Mouse (Mus musculus) ovary, adult 18-20 months (tissue): ENCODE measurements around the gene Pf4.

Source experiments
- DNase-seq: peaks from one replicate; pipeline ENCODE4 v3.0.0; 2022; ENCODE audit warnings: low spot score, mixed read lengths

Gene Pf4

DNA sequence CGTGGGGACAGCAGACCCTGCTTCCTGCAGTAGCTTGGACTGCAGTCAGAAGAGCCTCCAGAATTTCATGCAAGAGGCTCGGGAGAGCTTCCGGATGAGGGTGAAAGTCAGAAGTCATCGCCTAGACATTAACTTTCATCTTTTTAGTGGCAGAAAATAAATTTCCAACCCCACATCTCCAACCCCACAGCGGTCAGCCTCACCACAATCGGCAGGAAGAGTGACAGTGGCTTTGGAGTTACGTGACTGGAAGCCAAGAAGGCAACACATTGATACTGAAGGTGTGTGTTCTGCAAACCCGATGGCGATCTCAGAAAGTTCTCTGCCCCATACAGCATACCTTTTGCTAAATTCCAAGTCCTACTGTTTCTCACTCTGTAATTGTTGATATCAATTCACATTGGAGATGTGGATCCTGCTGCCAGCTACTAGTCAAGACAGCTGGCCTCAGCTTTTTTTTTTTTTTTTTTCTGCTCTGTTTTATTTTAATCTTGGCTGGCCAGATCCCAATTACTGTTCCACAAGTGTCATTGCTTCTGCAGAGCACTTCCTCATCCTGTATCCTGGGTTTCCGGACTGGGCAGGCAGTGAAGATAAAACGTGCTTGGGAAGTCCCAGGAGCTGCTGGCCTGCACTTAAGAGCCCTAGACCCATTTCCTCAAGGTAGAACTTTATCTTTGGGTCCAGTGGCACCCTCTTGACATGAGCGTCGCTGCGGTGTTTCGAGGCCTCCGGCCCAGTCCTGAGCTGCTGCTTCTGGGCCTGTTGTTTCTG lies at the start of gene Pf4:
TSS of gene Pf4 (plus strand) at position 556 of the 774 bp plus-strand sequence.
- no peak for DNase-seq

DNA sequence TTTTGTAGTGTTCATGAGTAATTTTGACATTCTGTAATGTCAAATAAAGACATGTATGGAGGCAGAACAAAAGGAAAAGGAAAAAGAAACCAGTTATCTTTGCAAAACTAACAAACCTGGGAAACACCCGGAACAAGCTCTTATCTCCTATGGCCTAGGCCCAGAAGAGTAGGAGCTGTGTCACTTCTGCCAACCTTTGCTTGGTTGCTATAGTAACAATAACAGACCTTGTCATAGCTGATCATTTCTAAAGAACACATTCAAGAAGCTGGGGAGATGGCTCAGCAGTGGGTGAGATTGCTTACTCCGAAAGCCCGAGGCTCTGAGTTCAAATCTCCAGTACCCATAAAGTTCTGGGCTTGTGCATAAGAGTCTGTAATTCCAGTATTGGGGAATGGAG lies 49.6 kb upstream of the Pf4 start:
- no peak for DNase-seq

DNA sequence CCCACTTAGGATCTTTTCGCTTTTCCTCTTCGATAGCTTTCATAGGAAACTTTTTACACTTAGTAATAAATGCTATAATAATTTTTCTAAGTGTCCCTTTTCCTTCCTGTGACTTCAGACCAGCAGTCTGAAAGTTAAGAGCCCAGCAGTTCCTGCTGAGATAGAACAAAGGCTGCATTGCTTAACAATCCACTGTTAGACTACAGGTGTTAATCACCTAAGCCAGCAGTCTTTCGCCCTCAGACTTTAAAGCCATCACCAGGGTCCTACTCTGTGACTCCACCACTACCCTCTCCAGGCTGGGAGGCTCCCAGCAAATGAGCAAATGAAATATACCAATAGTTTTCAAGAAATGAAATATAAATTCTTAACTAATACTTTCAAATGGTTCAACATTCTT lies 44.0 kb upstream of the Pf4 start:
- DNase-seq, result no peak

DNA sequence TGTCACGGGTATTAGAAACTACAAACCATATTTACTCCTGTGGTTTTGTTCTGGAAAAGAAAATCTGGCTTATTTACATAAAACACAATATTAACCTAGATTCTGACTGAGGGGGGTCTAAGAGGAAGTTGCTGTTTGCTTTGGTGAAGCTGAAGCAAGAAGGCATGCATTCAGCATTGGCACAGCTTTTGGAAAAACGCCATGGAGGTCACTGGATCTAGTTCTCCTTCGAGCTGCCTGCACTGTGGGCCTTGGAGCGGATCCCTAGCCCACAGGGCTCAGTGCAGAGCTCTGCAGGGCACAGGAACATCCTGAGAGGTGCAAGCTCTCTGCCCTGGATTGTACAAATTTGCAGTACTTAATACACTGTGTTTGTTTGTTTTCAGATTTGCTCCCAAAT lies 40.8 kb upstream of the Pf4 start:
- no peak for DNase-seq

DNA sequence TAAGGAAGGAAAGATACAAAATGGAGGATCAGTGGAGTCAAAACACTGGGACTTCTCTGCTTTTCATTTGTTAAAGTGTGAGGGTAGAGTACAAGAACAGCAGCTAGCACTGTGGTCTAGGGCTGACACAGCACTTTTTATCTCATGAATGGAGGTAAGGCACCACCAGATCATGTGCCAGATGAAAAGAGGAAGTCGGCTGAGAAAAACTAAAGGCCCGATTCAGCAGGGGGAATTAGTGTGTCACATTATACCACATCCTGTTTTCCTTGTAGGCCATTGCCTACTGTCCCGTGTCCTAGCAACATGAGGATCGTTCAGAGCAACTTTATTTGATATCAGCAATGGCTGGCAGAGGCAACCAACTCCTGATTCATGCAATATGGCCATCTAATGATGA lies 30.2 kb upstream of the Pf4 start:
- DNase-seq, result no peak

DNA sequence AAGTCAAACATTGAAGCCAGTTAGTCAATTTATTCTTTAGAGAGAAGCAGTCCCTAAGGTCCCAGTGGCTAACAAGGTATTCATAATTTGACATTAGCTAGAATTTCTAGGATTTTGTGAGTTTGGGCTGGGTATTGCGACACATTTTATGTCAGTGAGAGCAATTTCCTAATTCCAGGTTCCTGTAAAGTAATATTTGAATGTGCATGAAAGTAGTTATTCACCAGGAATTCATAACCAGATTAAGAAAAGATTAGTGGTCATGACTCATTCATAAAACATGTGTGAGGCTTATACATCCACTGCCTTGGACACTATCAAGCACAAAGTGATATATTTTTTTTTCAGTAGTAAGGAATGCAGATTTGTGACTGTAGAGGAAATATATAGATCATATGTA lies 18.3 kb upstream of the Pf4 start:
- no peak for DNase-seq

DNA sequence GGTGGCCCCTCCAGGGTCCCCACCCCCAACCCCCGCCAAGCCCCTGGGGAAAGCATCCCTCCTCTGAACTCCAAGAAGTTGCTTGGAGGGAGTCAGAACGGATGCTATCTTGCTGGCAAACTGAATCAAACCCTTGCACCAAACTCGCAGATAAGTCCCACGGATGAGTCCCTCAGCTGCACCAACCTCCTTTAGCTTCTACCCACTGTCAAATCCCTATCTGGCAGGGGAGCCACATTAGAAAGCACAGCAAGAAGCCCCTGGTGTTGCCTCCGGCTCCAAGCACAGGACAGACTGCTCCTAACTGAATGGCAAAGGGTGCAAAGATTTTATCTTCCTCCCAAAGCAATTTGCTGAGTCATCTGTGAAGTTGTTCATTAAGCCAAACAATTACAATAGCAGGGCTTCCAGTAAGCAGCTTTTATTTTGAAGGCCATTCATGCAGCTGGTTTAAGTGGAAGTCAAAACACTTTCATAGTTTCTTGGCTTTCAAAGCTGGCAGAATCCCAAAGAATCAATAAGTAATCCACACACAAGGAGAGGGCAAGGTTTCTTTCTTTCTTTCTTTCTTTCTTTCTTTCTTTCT lies 14.1 kb upstream of the Pf4 start:
- DNase-seq, result no peak

DNA sequence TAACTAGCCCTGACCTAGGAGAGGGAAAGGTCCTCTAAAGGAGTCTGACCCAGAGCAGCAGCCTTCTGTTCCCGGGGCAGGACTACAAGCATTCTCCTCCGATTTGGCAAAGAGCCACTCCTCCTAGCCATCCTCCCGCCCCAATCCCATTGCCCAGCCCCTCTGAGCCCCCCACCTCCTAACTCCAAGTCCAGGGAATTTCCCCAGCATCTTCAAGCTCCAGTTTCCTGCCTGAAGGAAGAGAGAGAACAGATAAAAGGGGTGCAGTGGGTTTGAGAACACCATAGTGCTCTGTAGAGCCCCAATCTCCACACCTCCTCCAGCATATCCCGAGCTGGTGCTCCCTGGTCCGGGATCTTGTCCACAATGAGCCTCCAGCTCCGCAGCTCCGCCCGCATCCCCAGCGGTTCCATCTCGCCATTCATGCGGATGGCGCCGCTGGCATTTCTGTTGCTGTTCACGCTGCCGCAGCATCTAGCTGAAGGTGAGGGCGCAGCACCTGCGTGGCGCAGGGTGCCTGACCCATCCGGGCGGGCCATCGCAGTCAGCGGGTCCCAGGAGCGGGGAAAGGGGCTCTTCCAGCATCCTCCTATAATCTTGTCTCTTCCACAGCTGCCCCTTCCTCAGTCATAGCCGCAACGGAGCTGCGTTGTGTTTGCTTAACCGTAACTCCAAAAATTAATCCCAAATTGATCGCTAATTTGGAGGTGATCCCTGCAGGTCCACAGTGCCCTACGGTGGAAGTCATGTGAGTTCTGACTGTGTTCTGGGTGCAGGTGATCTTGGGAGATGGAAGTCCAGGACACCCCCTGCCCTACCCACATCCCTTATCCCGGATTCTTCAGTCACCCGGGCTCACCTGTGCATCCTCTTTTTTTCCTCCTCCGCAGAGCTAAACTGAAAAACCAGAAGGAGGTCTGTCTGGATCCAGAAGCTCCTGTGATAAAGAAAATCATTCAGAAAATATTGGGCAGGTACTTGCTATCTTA lies 12.9 kb upstream of the Pf4 start, which contains the start of gene Cxcl5:
TSS of gene Cxcl5 (plus strand) at position 284 of the 989 bp plus-strand sequence.
- DNase-seq, result no peak

DNA sequence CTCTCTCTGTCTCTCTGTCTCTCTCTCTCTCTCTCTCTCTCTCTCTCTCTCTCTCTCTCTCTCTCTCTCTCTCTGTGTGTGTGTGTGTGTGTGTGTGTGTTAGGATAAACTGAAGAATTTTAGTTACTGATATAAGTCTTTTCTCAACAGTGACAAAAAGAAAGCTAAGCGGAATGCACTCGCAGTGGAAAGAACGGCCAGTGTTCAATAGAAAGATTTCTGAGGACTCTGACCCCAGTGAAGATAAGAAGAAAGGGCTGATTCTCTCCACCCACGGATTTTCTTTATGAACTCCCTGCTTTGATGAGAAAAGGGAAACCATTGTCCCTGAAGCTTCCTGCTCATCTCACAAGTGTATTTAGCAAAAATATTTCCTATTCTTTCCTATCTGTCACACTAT lies 11.9 kb upstream of the Pf4 start:
- no peak for DNase-seq

DNA sequence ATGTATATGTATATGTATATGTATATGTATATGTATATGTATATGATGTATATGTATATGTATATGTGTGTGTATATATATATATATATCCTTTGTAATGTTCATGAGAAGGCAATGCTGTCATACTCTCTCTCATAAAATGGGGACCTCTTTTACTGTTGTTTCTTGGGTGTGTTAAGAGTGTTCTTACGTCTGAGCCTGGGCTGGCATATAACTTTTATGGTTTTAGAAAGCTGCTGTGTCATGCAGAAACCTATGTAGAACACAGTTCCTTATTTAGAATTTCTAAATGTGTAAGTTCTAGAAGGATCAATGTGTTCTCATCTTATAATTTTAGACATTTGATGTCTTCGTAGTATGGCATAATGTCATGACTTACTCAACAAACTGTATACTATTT lies 11.4 kb upstream of the Pf4 start:
- DNase-seq, result no peak

DNA sequence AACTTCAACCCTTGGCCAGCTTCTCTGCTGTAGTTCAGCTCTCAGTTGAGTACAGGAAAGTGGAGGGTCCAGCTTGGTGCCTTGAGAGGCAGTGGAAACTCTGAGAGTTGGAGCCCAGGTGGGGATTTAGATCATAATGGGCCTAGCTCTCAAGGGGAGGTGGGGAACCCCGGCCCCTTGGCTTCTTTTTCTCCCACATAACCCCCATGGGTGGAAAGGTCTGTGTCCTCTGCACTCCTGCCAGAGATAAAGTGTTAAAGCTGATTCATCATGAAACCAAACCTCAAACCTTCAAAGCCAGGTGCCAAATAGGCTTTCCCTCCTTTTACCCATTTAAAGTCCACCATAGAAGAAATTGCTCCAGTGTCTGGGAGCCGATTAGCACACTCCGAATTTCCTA lies 10.4 kb upstream of the Pf4 start:
- DNase-seq, result no peak

DNA sequence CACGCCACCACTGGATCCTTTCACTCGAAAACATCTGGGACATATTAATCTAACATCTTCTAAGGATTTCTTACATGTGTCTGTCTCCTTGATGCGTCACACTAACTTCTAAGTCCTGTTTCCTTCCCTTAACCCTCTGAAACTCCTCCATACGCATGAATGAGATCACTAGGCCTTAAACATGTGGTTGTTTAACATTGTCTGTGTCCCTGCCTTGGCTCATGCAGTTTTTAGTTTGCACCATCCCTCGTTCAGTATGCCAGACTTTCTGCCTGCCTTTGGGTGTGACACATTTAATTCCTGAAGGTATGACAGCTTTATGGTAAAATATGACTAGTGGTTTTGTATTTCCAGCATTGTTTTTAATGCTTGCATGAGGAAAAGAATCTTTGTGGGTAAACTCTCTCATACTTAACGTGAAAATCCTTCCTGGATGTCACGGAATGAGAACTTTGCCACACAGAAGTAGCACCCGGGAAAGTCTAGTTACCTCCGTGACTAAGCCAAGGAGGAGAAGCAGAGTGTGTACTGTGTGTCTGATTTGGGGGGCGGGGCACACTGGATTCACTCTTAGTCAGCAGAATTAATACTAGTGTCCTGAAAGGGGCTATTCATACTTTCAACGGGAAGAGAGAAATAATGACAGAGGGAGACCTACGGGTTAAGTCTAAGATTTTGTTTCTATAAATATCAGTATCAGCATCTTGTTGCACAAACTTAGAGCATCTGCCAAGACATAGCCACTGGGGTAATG lies 8.1 kb upstream of the Pf4 start:
- DNase-seq, result no peak

DNA sequence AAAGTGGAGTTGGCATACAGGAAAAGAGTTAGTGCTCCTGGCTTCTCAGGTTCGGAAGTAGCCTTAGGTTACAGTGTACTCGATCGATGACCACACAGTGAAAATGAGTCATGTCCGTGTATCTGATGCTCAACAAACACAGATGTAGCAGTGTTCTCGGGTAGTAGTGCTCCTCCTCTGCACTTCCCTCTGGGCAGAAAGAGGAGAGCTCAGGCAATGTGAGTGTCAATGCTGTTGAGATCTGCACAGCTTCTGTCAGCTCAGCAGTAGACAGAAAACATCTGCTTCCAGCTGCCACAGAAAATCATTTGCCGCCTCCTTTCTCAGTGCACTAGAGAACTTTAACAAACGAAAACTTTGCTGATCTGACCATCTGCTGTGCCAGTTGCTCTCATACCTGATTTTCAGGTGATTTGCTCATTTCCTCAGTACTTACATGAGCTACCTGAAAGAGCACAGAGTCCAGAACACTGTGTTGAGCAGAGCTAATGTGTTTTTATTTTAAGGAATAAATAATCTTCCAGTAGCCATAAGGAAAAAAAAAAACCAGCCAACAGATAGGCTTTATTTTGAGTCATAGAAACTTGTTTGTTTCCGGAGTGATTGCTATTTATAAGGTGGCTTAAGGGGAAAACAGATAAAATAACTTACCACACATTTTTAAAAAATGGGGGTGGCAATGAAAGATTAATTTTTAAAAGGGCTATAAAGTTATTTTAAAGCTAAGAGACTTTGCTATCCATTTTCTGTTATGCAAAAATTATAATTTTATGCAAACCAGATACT lies 6.2 kb upstream of the Pf4 start:
- DNase-seq, result no peak

DNA sequence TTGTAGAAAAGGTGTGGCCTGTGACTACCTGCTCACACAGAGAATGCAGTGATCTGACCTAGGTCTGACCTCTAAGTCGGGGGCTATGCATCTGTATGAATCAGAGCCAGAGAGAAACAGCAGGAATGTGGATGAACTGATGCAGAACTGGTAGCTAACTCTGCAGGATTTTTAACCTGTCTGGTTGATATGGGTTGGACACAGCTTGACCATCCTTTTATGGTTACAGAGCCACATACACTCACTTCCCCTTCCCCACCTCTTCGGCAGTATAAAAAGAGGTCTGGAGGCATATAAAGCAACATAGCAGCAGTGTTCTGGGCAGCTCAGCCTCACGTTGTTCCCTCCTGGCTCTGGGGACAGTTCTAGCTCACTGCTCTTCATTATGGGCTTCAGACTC lies 4.0 kb upstream of the Pf4 start, which contains the start of gene Ppbp:
TSS of gene Ppbp (plus strand) at position 301 of the 400 bp plus-strand sequence.
- no peak for DNase-seq

DNA sequence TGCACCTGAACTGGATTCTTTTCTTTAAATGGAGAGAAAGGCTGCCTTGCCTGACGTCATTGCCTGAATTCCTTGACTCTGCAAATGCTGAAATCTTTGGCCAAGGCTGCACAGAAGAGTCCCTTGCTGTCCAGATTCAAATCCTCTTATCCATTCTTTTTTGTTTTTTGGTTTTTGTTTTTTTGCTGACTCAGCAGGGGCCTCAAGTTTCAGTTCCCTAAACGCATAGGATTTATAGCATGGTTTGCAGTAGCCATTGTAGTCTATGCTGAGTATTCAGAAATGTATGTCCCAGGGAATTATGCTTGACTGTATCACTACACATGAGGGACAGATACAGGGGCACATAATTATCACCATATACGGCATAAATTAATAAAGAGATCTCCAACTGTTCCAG lies 866 bp upstream of the Pf4 start:
- no peak for DNase-seq

DNA sequence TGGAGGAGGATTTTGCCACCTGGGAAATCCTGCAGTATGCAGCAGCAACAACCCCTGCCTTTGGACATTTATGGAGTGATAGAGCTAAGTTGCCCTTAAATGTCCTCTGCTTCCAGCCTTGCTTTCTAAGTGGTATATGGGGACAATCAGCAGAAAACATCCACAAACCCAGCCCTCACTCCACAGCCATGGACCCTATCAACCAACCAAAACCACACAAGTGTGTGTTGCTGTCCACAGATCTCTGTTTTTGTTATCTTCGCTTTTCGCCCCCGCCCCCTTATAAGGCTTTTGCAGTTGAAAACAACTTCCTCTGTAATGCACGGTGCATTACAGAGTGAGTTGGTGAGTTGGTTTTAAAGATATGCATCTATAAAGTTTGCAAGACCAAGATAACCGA lies 3.3 kb downstream of the Pf4 start:
- DNase-seq, result no peak

DNA sequence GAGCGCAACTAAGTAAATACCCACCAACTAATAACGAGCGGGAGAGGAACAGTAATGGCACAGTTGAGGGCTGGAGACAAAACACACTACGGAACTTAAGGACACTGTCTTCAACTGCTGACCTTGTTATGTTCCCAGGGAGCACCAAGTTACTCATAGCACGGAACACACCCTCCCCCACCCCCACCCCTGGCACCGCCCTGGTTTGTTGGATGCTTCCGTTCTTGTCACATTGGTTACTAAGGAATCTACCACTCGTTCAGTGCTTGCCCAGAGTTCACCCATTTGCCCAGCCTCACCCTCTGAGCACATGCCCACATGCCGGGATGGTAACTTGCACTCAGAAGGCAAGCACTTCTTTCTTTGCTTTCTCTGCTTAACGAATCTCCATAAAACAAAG lies 5.4 kb downstream of the Pf4 start:
- DNase-seq, result no peak

DNA sequence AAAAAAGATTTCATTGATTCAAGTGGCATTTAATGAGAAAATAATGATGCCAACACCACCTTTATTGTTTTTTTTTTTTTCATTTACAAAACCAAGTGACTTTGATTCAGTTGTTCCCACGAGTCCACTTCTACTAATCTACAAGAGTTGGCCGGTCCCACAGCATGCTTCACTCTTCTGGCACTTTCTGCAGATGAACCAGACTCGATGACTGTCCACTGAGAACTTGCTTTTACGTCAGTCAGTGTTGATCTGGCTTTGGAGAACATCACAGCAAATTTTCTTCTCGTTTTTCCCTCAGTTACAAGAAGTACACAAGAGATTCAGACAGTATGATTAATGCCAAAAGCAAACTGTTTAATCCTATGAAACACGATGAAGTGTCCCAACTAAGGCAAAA lies 6.6 kb downstream of the Pf4 start:
- DNase-seq, result no peak

DNA sequence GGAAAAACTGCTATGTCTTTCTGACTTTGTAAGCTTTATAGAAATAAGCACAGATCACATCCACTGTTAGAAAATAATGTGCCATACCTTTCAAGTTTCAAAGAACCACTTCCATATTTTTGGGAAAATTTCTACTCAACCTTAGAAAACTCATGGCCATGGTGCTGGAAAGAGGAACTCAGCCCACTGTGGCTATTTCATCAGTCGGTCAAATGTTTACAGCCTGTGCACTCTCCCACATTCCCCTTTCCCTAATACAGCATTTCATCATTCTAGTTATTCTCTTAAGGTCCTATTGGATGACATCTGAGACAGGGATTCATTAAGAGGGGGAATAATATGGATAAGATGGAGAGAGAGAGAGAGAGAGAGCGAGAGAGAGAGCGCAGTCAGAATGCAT lies 11.5 kb downstream of the Pf4 start:
- no peak for DNase-seq

DNA sequence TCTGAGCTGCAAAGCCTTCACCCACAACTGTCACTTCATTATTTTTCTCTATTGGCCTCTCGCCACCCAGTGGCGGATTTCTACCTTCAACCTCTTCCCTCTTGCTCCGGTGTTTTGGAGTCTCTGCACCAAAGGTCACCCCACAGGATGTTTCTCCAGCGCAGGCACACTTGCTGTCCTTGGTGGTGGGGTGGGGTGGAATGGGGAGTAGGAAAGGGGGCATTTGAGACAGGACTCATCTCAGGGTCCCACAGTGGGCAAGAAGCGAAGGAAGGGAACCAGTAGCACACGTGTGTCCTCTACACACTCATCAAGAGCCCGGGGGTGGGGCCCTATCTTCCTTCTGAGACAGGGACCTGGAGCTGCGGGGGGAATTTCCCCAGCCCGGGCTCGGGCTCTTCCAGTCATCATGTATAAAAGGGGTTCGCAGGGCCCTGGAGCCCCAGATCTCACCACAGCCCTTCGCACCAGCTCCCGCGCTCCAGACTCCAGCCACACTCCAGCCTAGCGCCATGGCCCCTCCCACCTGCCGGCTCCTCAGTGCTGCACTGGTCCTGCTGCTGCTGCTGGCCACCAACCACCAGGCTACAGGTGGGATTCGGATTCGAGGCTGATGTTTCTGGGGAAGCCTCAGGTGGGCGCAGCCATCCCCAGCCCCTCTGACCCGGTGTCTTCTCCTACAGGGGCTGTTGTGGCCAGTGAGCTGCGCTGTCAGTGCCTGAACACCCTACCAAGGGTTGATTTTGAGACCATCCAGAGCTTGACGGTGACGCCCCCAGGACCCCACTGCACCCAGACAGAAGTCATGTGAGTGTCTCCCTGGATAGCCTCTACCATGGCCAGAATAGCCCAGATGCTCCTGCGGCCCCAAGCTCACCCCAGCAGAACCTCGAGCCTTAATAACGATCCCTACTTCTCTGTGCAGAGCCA lies 13.7 kb downstream of the Pf4 start, which contains the start of gene Cxcl3:
TSS of gene Cxcl3 (plus strand) at position 445 of the 930 bp plus-strand sequence.
- peak; percentile 23 for DNase-seq
